Mouse (Mus musculus): Measurements from ENCODE around the gene Rccd1. TPM values are rescaled to one million over a fixed set of nuclear protein-coding genes. Genes with fewer than 3 reads are reported as not detected.

Rccd1 gene
- total RNA-seq, 2 experiments from 2014 or later, result 8.5 to 9.5 TPM

- DNase-seq, result no peak
Observed at GRCm38 (mm10) chr7:80255981-80256380, 68.3 kb downstream of the Rccd1 start.

- no peak for DNase-seq
Observed at GRCm38 (mm10) chr7:80252886-80253285, 71.4 kb downstream of the Rccd1 start.

- DNase-seq, result no peak
Observed at GRCm38 (mm10) chr7:80252437-80252836, 71.8 kb downstream of the Rccd1 start.

DNA sequence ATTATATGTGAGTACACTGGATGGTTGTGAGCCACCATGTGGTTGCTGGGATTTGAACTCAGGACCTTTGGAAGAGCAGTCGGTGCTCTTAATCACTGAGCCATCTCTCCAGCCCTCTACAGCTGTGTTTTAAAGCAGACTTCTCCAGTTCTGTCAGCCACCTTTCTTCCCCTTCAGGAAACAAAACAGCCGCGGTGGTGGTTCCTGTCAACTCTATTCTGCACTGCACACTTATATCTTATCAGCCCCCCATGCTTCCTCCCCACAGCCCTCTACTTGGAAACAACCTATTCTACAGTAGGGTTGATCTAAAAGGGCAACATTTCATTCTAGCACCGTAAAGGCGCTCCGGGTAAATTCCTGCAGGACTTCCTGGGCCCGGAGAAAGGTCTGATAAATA lies 77.4 kb downstream of the Rccd1 start:
- no peak for DNase-seq

- DNase-seq, result peak; percentile 98
Observed at GRCm38 (mm10) chr7:80246148-80246721, 78.0 kb downstream of the Rccd1 start, which contains the start of gene Ttll13. Gene Ttll13, plus strand, starts transcription at chr7:80246376.

GRCm38 (mm10) chr7:80244851-80245250 lies 79.4 kb downstream of the Rccd1 start:
- DNase-seq, result no peak

Other genes with a start within 250 kb of the Rccd1 start
- gene Idh2, start 209.1 kb downstream of the Rccd1 start, total RNA-seq (2021), result 1,000 to 10,000 TPM; 1,640 to 1,742 TPM
- 10 to 100 TPM; 14.3 to 16.1 TPM for gene Sema4b, start 137.6 kb downstream of the Rccd1 start, total RNA-seq (2021)
- 10 to 100 TPM; 26.2 to 27.7 TPM for gene Cib1, start 91.6 kb downstream of the Rccd1 start, total RNA-seq (2021)
- gene Gdpgp1, start 91.6 kb downstream of the Rccd1 start, total RNA-seq (2021), result 1 to 10 TPM; 2.5 to 2.6 TPM
- under 1 TPM; 0.47 to 0.86 TPM for gene Ttll13, start 78.1 kb downstream of the Rccd1 start, total RNA-seq (2021)
- gene Ngrn, start 63.2 kb downstream of the Rccd1 start, total RNA-seq (2021), result 10 to 100 TPM; 23.5 to 24.8 TPM
- gene Vps33b, start 54.8 kb downstream of the Rccd1 start, total RNA-seq (2021), result 10 to 100 TPM; 10.6 TPM
- gene Prc1, start 30.0 kb downstream of the Rccd1 start, total RNA-seq (2021), result 100 to 1,000 TPM; 132 to 141 TPM
- 10 to 100 TPM; 22.9 to 24.9 TPM for gene Unc45a, start 16.6 kb upstream of the Rccd1 start, total RNA-seq (2021)
- 10 to 100 TPM; 40.9 to 42.1 TPM for gene Hddc3, start 18.6 kb upstream of the Rccd1 start, total RNA-seq (2021)
- 10 to 100 TPM; 65.0 to 65.6 TPM for gene Man2a2, start 46.9 kb upstream of the Rccd1 start, total RNA-seq (2021)
- 10 to 100 TPM; 16.4 to 21.5 TPM for gene Fes, start 63.5 kb upstream of the Rccd1 start, total RNA-seq (2021)
- 100 to 1,000 TPM; 104 to 113 TPM for gene Furin, start 81.0 kb upstream of the Rccd1 start, total RNA-seq (2021)
- 10 to 100 TPM; 15.5 to 16.5 TPM for gene Blm, start 210.7 kb upstream of the Rccd1 start, total RNA-seq (2021)